Mouse (Mus musculus) ZHBTc4 (cell line): Measurements from ENCODE around the gene Raet1e.
"Not testable (repeated sequence)": the region's sequence is repeated elsewhere in the genome, so short reads cannot be mapped to it uniquely, and the experiment has no call there.

ENCODE experiments used
- DNase-seq: peaks from one replicate; pipeline ENCODE4 v3.0.0-alpha.2; 2011; ENCODE audit warnings: low read depth, low spot score

The Raet1e gene

GRCm38 (mm10) chr10:22165328-22166003 lies 7.1 kb downstream of the Raet1e start:
- not testable (repeated sequence) for DNase-seq

GRCm38 (mm10) chr10:22166025-22166424 lies 7.7 kb downstream of the Raet1e start:
- DNase-seq, result not testable (repeated sequence)

DNA sequence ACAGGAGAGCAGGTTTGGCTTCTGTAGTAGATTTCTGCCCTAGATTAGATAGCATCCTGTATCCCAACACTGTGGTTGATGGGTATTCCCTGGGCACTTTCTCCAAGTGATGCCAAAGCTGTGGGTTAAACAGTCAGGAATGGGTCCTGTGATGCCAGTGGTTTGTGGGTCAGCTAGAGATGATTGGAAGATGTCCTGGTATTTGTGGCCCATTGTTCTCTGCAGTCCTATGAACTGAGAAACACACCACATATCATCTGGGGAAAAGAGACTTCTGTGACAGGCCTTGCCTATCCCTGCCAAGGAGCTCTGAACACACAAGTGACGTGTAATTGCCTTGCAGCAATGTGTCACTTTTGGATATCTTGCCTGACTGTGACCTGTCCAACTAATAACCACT lies 8.7 kb downstream of the Raet1e start:
- DNase-seq, result not testable (repeated sequence)

DNA sequence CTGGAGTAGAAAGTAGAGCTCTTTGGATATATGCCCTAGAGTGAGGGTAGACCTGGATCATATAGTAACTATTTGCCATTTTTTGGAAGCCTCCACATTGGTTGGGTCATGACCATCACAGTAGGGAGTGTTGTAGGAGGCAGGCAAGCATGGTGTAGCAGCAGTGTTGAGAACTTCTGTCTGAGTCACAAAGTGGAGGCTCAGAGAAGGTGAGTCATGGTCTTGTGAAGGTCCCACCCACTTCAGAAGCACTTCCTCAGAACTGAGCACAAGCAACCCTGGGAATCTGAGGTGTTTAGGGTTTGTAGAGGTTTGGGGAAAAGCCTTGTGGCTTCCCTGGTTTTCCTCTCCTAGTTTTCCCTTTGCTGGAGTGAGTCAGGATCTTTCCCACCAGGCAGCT lies 10.7 kb downstream of the Raet1e start:
- not testable (repeated sequence) for DNase-seq

DNA sequence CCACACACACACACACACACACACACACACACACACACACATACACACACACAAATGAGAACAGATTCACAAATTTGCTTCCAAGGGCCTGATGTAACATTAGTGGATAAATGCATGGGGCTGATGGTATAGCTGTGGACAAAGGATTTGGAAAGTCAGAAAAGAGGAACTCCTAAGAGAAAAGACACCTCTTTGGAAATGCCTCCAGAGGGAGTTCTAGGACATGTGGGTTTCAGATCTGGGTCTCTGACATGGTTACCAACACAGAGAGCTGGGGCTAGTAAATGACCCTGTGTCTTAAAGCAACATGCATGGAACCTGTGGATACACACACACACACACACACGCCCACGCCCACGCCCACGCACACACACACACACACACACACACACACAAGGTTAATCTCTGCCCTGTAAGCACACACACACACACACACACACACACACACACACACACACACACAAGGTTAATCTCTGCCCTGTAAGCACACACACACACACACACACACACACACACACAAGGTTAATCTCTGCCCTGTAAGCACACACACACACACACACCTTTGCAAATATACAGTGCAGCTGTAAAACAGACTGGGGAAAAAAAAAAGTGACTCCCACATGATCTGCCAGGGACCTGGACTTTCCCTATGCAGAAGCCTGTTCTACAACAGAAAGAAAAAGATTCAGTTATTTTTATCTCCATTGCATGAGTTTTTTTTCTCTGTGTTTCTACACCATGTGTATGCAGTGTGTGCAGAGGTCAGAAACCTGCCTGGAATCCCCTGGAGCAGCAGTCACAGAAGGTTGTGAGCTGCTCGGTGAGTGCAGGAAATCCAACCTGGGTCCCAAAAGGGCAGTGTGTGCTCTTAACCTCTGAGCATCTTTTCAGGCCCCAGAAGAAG lies 14.3 kb downstream of the Raet1e start:
- not testable (repeated sequence) for DNase-seq

GRCm38 (mm10) chr10:22173335-22174189 lies 15.2 kb downstream of the Raet1e start:
- not testable (repeated sequence) for DNase-seq

DNA sequence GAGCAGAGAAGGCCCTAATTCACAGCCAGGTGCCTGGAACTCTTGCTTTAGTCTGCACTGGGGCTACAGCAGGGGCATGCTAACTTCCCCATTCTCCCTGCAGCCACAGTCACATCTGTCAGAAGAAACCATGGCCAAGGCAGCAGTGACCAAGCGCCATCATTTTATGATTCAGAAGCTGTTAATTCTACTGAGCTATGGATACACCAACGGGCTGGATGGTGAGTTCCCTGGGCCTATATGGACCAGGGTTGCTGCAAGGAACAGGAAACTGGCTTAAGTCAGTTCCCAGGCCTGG lies 15.8 kb downstream of the Raet1e start:
- DNase-seq, result not testable (repeated sequence)

DNA sequence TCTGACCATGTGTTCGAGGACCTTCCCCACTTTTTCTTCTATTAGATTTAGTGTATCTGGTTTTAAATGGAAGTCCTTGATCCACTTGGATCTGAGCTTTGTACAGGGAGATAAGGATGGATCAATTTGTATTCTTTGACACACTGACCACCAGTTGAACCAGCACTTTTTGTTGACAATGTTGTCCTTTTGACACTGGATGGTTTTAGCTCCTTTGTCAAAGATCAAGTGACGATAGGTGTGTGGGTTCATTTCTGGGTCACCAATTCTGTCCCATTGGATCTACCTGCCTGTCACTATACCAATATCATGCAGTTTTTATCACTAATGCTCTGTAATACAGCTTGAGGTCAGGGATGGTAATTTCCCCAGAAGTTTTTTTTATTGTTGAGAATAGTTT lies 18.1 kb downstream of the Raet1e start:
- not testable (repeated sequence) for DNase-seq

- peak; percentile 5 for DNase-seq
Measured at GRCm38 (mm10) chr10:22191035-22191434, 32.7 kb downstream of the Raet1e start.

DNA sequence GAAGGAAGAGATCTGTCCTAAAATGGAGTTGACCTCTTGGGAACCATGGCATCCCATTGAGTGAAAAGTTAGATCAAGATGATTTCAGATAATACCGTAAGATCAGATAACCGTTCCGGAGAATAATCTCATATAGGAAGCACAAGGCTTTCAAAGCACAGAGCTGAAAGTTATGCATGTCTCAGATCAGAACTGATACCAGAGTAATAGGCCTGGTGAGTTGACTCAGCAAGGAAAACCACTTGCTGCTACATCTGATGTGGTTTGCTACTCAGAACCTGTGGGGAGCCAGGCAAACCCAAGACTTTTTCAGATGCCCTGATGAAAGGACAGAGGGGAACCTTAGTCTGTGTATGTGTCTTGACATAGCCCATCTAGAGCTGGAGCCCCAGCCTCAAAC lies 43.0 kb downstream of the Raet1e start:
- DNase-seq, result not testable (repeated sequence)

- DNase-seq, result not testable (repeated sequence)
Measured at GRCm38 (mm10) chr10:22202784-22203583, 44.6 kb downstream of the Raet1e start.

DNA sequence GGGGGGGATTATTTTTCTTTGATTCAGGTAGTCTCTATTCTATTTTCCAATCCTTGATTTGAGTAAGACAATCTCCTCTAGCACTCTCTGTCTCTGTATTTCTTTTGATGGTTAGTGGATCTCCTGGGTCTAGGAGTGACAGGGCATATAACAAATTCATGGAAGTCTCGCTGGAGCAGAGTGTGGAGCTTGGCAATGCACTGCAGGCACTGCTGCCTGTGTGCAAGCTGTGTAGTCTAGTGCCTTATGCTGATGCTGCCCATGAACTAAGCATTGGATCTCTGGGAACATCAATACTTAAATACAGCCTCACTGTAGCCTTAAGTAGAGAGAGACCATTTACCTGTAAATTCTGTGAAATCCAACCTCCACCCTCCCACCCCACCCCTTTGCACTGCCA lies 48.1 kb downstream of the Raet1e start:
- not testable (repeated sequence) for DNase-seq

- peak; percentile 95 for DNase-seq
Measured at GRCm38 (mm10) chr10:22212012-22212696, 53.8 kb downstream of the Raet1e start.

DNA sequence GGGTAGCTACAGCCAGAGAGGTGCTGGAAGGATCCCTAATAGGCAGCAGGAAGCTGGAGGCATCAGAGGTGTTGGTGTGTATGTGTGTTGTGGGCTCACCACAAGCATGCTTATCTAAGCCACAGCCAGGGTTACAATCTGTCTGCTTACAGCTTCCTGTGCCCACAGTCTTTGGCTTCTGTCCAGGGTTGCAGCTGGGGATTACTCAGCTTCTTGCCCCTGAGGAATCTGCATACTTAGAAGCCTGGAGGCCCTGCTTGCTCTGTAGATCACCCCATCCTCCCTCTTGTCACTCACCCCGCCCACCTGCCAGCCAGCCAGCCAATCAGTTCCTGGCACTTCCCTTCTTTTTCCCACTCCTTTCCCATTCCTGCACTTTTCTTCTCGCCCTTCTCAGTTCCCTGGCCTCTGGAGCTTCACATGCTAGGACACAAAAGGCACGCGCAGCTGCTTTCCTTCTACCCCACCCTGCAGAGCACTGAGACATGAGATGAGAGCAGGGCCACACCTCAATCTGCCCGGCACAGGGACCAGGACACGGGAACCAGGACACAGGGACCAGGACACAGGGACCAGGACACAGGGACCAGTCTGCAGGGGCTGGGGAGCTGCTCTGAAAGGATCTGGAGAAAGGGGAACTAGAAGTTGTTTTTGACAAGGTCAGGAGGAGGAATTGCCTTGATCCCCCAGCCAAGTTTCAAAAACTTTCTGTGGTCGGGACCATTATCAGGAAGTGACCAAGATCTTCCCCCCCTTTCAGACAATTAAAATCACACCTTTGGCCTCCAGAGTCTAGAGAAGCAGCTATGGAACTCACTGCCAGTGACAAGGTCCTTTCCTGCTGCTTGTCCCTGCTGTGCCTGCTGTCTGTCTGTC lies 65.3 kb downstream of the Raet1e start:
- not testable (repeated sequence) for DNase-seq

- DNase-seq, result no peak
Measured at GRCm38 (mm10) chr10:22265060-22265459, 106.7 kb downstream of the Raet1e start.

DNA sequence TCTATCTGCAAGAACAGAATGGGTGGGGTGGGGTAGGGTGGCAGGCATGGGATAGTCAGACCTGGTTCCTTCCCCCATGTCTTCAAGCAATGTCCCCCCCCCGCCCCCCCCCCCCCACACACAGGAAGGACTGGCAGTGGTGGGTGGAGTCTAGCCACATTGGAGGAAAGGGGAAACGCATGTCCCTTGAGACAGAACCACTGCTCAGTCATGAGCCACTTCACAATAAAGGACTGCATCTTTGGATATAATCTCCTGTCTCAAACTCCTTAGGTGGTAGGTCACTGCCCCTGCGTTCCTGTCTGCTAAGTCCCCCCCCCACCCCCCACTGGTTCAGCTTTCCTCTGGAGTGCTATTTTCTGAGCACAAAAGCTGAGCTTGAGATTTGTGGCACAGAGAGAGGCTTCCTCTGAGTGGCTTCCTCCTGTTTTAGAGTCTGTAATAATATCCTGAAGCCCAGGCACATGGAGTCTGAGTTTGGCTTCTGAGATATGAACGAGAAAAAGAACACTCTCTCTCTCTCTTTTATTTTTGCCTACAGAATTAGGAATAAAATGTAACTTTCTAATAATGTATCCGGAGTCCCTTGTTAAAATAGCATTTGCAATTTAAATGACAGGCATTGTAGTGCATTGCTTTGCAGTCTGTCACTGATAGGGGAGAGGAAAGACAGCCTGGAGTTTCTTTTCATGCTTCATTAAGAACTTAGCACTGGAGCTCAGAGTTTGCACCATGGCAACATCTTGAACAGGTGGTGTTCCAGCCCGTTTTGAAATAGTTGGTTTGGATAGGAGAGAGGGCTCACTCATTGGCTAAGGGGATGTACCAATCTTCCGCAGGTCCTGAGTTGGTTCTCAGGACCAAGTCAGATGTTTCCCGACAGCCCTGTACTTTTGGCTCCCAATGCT lies 112.8 kb downstream of the Raet1e start:
- not testable (repeated sequence) for DNase-seq

- DNase-seq, result peak; percentile 25
Measured at GRCm38 (mm10) chr10:22272914-22273683, 114.7 kb downstream of the Raet1e start.
